Mouse (Mus musculus) thymus, postnatal 10 days (tissue): Measurements from ENCODE around the gene Akap6.
A peak's percentile ranks its signal among the peaks of the same experiment; 100 is the strongest.
"Not testable (repeated sequence)": the region's sequence is repeated elsewhere in the genome, so short reads cannot be mapped to it uniquely, and the experiment has no call there.

ENCODE experiments used
- DNase-seq, 2 experiments: peaks; one replicate each; pipeline ENCODE4 v3.0.0; 2021; ENCODE audit warnings: low spot score in 2 of 2

Gene Akap6

DNA sequence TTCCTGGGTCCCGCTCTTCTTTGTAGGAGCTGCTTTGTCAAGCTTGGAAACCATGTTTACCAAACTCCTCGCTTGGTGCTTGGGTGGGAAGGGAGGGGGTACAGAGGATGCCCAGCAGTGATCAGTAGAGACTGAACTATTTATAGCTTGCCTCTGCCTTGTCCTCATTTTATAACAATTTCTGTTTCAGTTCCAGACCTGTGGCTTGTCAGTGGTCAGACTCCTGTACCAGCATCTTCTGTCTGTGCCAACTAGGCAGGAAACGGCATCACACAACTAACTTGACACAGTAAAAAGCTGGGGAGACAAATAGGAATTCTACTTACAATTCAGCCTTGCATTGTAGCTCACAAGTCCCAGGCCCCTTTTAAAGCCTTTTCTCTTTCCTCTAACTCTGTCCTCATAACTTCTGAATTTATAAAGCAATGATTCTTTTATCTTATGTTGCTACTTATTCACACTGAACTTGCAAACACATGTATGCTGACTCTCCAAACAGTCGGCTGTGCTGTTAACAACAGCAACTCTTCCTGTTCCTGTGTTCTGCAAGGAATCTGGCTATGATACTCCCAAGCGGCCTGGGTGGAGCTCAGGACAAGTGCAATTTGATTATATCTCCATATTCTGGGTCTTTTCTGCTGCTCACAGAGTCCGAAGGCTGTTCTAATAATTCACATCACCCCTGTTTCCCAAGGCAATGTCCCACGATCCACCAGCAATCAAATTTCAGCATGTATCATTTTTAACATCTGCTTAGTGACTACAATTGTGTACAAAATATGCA lies 12.9 kb downstream of the Akap6 start:
- no peak for DNase-seq

DNA sequence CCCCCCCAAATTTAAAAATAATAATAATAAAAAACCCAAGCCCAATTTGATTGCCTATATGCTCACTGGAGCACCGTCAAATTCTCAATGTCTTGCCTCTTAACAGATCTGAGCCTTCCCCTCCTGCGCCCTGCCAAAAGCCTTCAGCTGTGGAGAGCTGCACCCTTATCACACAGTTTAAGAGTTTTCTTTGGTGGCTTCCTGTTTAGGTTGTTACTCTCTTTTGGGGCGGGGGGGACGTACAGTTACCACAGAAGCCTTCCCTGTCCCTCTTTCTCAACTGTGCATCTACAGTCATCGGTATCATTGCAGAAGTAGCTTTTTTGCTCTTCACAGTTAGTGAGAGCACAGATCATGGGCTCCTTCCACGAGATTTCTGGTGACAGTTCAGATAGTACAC lies 19.2 kb downstream of the Akap6 start:
- peak in 1 of 2 experiments; percentile 17 for DNase-seq

GRCm38 (mm10) chr12:52719232-52719631 lies 20.0 kb downstream of the Akap6 start:
- DNase-seq: no peak

GRCm38 (mm10) chr12:52719681-52720080 lies 20.5 kb downstream of the Akap6 start:
- DNase-seq: no peak

- not testable (repeated sequence) for DNase-seq
Observed at GRCm38 (mm10) chr12:52724039-52724615, 24.9 kb downstream of the Akap6 start.

- no peak for DNase-seq
Observed at GRCm38 (mm10) chr12:52726434-52727231, 27.4 kb downstream of the Akap6 start.

GRCm38 (mm10) chr12:52729396-52729795 lies 30.2 kb downstream of the Akap6 start:
- no peak for DNase-seq

- DNase-seq: not testable (repeated sequence)
Observed at GRCm38 (mm10) chr12:52735161-52735560, 36.0 kb downstream of the Akap6 start.

GRCm38 (mm10) chr12:52737151-52737550 lies 38.0 kb downstream of the Akap6 start:
- DNase-seq: no peak

GRCm38 (mm10) chr12:52739326-52739725 lies 40.1 kb downstream of the Akap6 start:
- DNase-seq: no peak

DNA sequence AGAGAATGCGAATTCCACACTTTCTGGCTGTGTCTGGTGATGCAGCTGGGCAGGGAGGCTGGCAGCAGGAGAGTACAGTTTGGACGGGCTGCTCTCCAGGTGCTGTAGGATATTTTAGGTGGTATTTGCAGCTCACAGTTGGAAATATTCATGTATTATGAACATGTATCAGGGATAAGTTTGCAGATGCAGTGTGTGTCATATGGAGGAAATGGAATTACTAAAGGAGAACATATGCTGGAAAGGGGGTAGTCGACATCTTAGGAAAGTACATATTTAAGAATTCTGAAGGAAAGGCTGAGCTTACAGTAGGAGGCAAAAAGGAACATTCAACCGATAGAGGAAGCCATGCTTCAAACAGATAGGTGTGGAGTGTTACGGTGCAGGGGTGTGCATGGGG lies 42.6 kb downstream of the Akap6 start:
- DNase-seq: no peak

DNA sequence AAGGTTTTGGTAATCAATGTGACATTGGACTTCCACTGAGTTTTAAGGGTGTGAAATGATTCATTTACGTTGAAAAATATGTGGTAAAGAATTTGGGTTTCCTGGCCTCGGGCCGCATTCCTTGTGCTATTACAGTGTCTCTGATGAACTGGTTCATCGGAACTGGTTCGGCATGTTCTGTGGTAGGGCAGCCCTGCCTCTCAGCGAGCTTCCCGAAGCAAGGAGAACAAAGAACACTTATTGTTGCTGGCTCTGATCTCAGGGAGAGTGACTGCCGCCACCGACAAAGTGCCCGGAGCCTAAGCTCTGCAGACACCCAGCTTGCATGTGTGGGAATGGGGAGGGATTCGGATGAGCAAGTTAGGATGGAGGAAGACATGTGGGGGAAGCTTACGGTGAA lies 50.8 kb downstream of the Akap6 start:
- DNase-seq: no peak

DNA sequence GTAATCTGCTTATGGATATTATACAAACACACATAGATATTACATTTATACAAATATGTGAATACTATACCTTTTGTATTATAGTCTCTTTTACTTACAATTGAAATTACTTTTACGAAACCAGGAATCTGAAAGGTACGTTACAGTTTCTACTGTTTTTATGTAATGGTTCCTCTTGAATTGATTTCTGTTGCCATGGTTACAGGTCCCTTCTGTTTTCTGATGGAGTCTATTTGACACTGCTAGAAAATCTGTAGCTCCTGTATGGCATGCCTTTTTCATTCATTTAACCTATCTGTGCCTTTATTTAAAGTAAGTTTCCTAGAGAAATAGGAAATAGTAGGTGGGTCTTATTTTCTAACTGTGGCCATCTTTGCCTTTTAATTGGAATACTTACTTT lies 56.5 kb downstream of the Akap6 start:
- no peak for DNase-seq

DNA sequence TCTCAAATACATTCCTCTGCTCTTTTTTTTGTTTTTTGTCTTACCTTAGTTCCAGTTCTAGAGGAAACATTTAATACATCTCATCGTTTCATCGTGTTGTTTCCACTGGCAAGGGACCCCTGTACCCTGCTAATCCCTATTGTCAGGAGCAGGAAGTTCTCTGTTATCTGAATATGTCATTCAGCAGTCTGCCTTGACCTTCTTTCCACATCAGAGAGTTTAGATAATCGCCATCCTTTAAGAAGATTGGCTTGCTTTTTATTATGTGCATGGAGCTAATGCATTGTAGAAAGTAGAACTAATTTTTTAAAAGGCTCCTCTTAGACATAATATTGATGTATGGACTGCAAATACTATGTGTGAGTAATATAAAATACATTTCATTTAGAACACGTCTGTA lies 58.7 kb downstream of the Akap6 start:
- no peak for DNase-seq

DNA sequence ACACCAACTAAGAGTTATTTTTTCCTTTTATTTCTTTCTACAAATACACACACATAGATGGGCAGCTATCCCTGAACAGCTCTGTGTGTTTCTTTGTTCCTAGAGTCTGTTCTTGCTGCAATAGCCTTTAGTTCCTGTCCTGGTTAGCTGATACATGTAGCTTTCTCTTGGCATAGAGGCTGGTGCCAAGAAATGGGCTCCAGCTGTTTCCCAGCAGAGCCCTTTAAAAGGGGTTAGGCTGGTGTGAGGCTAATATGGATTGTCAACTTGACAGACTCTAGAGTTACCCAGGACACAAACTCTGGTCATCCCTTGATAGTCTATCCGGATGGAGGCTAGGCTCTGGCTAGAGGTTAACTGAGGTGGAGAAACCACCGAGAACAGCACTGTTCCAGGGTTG lies 64.9 kb downstream of the Akap6 start:
- DNase-seq: no peak

GRCm38 (mm10) chr12:52764810-52765209 lies 65.6 kb downstream of the Akap6 start:
- no peak for DNase-seq

DNA sequence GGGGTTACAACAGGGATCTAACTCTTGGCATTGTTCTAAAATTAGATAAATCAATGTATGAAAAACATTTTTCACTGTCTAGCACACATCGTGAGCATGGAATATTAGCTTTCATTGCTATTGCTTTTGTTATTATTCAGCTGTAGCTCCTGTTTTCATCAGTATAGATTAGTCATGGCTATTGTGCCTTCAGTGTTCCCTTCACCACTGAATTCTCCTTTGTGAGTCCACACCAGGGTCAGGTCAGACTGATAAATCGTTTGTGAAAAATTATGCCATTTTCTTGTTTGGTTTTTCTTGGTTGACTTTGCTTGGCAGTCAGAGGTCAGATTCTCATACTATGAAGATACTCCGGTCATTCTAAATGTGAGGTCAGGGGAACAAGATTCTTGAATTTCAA lies 70.4 kb downstream of the Akap6 start:
- DNase-seq: no peak

DNA sequence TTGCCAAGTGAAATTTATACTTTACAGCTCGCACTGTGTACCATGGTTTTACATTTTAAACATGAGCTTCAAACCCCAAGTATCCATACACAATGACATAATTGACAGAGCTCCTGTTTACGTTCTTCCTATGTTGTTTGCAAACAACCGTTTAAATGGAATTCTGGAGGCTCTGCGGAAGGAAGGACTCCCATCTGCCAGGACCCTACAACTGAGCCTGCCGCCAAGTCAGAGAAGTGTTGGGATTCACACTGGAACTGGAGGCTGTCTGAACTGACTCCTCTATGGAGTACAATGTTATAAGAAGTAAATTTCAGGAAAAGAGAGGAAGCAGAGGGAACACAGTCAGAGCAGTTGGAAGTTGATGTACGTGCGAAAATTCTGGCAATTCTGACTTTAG lies 72.7 kb downstream of the Akap6 start:
- DNase-seq: no peak

- no peak for DNase-seq
Observed at GRCm38 (mm10) chr12:52772494-52773280, 73.5 kb downstream of the Akap6 start.

- no peak for DNase-seq
Observed at GRCm38 (mm10) chr12:52773847-52774246, 74.7 kb downstream of the Akap6 start.

- DNase-seq: no peak
Observed at GRCm38 (mm10) chr12:52774382-52774781, 75.2 kb downstream of the Akap6 start.

DNA sequence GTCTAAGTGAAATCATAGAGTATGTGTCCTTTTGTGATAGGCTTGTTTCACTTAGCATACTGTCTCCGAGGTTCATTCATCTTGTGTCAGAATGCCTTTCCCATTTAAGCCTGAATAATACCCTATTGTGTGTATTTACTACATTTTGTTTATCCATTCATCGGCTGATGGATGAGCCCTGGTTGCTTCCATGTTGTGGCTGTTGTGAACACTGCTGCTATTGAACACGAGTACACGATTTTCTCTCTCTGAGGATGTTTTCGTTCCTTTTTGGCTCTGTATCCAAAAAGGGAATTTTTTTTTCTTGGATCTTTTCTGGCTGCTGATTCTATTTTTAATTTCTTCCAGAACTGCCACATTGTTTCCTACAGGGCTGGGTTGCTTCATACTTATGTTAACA lies 81.0 kb downstream of the Akap6 start:
- no peak for DNase-seq
